Mouse (Mus musculus): ENCODE data around the gene Hpf1. TPM values are rescaled to one million over a fixed set of nuclear protein-coding genes. Genes with fewer than 3 reads are reported as not detected.

Gene Hpf1
- polyA plus RNA-seq, 1 experiment from 2014 or later = 68.3 TPM

DNA sequence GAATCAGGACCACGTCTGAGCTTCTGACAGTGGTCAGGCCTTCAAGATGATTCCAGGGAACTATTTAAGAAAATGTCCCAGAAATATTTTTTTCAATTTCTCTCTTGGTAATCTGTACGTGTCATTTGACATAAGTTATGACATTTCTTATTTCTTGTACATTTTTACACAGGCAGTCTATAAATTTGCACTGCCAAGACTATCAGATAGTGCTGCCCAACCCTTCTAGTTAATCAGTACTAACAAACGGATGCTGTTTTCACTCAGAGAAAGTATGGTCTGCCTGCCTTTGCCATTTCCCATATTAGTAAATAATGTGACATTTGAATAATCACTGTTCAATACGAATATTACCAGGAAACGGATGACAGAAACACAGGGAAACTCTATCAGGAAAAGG lies 62.6 kb downstream of the Hpf1 start:
- Histone ChIP-seq H3K9me3 (replicated peaks) (no peaks in the 10 kb centered on the region), H3K4me1 (replicated peaks) (peaks cover 59% of the 10 kb centered on the region), H3K27ac (replicated peaks) (peak overlapping the region; percentile 83), H3K4me2 (peak overlapping the region; percentile 58), H3K9ac (peak overlapping the region; percentile 54), H3K4me3 (replicated peaks) (peak overlapping the region; percentile 51), H3K36me3 (replicated peaks) (no peaks in the 10 kb centered on the region), H3K27me3 (no peaks in the 10 kb centered on the region)
- WGBS (ENCODE audit: insufficient replicate concordance) = 26% methylated on average over 5 of the region's 5 CpGs
- ATAC-seq (ENCODE audit: insufficient read depth) = no peak

DNA sequence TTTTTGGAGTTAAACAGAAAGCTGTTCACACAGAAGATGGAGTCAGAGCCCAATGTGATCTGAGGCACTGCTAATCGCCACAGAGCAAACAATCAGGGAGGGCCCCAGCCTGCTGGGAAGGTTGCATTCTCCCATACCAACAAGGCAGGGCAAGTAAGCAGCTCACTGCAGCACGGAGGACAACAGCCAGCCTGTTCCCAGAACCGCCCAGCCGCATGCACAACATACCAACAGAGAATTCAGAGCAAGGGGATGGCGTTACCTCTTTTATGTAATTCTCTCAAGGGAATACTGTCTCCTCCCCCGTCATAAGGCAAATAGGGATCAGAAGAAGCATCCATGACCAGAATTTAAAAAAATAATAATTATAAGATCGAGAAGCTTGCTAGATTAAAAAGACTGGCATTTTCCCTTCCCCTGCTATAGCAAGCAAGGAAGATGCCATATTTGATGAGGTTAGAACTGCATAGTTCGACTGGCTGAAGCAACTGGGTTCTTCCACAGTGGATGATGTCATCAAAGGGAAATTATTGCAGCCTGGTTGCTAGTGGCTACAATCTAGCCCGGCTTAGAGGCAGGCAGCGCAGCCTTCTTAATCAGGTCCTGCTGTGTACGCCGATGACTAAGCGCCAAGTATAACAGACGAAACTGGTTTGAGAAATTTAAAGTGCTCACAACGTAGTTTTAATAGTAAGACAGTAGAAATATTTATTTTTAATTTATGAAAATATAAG lies 64.2 kb downstream of the Hpf1 start:
- H3K4me3 ChIP-seq (replicated peaks) = peak overlapping the region; percentile 61
- no peaks in the 10 kb centered on the region for H3K36me3 ChIP-seq (replicated peaks)
- H3K4me2 ChIP-seq = peak overlapping the region; percentile 71
- ATAC-seq (ENCODE audit: insufficient read depth) = peak; percentile 91
- peaks cover 60% of the 10 kb centered on the region for H3K4me1 ChIP-seq (replicated peaks)
- peak overlapping the region; percentile 62 for H3K9ac ChIP-seq
- no peaks in the 10 kb centered on the region for H3K9me3 ChIP-seq (replicated peaks)
- no peaks in the 10 kb centered on the region for H3K27me3 ChIP-seq
- peak overlapping the region; percentile 98 for H3K27ac ChIP-seq (replicated peaks)
- WGBS (ENCODE audit: insufficient replicate concordance) = 4% methylated on average over 15 of the region's 15 CpGs

- Histone ChIP-seq H3K27me3 (no peaks in the 10 kb centered on the region), H3K4me1 (replicated peaks) (peaks cover 45% of the 10 kb centered on the region), H3K27ac (replicated peaks) (peak overlapping the region; percentile 96), H3K9ac (peak overlapping the region; percentile 51), H3K4me3 (replicated peaks) (peak overlapping the region; percentile 22), H3K36me3 (replicated peaks) (no peaks in the 10 kb centered on the region), H3K4me2 (peak overlapping the region; percentile 62), H3K9me3 (replicated peaks) (no peaks in the 10 kb centered on the region)
- WGBS (ENCODE audit: insufficient replicate concordance) = 16% methylated on average over 7 of the region's 7 CpGs
- peak; percentile 70 for ATAC-seq (ENCODE audit: insufficient read depth)
Measured at GRCm38 (mm10) chr8:60956847-60957246, 66.6 kb downstream of the Hpf1 start.

Other genes starting within 250 kb of the Hpf1 start
- gene Clcn3, start 92.9 kb downstream of the Hpf1 start, polyA plus RNA-seq (2015; fragmentation: Nextera tagmentation; extraction: Ambion mirVana) = 37.5 and 40.0 TPM in 2 replicates
- 6.9 and 7.1 TPM in 2 replicates for gene Nek1, start 102.8 kb downstream of the Hpf1 start, polyA plus RNA-seq (2015; fragmentation: Nextera tagmentation; extraction: Ambion mirVana)